Mouse (Mus musculus): ENCODE data around the gene Poc1a.

Poc1a gene

DNA sequence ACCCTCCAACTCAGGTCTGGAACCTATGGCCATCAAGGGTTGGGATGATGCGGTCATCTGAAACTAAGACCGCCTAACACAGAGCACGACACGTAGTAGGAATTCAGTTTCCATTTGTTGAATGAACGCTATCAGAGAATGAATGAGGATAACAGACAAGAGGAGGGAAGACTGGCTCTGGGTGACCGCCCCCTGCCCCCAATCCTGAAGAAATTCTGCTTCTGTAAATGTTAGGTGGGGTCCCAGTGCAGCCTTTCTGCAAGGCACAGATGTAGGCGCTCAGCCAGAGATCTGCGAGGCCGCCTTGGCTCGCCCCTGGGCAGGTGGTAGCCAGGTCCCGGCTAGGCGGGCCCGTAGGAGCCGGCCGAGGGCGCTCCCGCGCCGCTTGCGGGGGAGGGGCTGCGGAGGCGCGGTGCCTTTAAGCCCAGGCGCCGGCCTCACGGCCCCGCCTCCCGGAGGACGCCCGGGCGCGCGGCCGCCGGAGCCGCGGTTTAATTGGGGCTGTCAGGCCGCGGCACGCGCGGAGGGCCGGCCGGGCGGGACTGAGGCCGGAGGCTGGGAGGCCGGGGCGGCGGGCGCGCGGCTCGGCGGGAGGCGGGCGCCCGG, 87.4 kb downstream of the Poc1a start, which contains the start of gene Dusp7:
Dusp7 (plus strand) TSS at position 521 of the 606 bp plus-strand sequence.
- peak; percentile 59 for DNase-seq (ENCODE audit: low spot score)

DNA sequence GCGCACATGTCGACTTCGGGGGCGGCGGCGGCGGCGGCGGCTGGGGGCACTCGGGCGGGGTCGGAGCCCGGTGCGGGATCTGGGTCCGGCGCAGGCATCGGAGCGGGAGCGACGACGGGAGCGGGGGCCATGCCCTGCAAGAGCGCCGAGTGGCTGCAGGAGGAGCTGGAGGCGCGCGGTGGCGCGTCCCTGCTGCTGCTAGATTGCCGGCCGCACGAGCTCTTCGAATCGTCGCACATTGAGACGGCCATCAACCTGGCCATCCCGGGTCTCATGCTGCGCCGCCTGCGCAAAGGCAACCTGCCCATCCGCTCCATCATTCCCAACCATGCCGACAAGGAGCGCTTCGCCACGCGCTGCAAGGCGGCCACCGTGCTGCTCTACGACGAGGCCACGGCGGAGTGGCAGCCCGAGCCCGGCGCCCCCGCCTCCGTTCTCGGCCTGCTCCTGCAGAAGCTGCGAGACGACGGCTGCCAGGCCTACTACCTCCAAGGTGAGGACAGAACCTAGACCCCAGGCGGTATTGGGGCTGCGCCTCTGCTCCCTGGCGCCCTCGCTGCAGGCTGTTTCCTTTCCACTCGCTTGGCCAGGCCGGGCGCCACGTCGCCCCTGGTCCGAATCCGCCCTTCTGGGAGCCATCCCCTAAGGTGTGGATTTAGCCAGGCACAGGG, 88.1 kb downstream of the Poc1a start:
- no peak for DNase-seq (ENCODE audit: low spot score)

DNA sequence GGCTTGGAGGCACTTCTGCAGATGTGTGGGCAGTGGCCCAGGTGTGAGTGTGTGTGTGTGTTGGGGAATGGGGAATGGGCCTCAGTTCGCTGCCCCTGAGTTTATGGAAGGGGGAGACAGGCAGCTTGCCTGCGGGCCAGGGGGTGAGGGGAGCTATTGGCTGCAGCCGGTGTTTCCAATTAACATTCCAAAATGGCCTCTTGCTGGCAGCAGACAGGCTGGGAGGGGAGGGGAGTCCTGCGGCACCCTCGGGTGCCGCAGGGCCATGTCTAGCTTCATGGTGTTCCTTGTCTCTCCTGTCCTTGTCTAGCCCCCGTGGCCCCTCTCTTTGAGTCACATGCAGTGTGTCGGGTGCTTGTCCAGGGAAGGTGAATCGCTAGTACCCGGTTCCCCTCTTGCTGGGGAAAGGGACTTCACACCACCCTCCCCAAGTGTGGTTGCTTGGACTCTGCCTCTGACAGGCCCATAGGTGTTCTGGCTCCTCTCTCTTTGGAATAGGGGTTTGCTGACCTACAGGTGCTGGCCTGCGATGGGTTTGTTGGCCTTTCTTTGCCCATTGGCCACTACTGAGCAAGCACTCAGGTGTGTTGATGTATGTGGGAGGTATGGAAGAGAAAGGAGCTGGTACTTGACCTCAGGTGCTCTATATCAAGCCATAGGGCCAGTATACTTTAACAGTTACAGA, 89.1 kb downstream of the Poc1a start:
- no peak for DNase-seq (ENCODE audit: low spot score)

DNA sequence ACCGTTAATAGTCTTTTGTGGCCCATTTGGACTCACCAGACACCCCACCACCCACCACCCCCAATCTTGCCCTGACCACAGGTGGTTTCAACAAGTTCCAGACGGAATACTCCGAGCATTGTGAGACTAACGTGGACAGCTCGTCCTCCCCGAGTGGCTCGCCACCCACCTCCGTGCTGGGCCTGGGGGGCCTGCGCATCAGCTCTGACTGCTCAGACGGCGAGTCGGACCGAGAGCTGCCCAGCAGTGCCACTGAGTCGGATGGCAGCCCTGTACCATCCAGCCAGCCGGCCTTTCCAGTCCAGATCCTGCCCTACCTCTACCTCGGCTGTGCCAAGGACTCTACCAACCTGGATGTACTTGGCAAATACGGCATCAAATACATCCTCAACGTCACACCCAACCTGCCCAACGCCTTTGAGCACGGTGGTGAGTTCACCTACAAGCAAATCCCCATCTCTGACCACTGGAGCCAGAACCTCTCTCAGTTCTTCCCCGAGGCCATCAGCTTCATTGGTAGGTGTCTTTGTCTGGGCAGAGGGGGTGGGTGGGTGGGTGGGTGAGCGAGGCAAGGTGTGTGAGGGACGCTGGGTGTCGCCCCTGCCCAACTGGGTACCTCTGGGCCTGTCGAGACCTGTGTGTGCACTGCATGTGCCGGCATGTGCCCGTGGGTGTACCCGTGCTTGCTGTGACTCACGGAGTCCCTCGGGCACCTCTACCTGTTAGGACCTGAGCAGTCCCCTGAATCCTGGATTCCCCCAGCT, 89.9 kb downstream of the Poc1a start:
- DNase-seq (ENCODE audit: low spot score): no peak

DNA sequence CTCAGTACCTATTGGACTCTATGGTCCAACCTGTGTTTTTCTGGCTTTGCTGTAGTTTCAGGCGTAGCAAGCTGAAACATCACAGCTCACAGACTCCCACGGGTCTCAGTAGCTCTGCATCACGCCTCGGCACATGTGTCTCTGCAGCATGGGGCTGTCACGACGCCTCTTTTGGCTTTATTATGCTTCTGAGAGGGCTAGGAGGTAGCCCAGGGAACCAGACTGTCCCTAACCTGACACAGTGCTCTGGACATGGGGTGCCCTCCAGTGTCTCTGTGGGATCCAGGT, 90.5 kb downstream of the Poc1a start:
- no peak for DNase-seq (ENCODE audit: low spot score)

DNA sequence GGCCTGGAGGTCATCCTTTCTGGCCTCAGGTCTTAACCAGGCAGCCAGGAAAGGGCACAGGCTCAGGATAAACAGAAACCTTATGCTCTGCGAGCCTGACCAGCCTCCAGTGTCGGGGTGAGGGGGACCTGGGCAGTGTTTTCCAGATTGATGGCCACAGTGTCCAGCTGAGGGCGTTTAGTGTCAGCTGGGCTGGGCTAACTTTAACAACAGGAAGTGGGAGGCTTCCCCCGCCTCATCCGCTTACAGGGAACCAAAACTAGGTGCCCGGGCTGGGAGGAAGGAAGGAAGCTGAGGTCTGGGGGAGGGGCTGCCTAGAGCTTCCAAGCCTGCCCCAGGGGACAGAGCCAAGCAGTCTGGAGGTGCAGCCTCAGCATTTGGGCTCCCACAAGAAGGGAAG, 90.9 kb downstream of the Poc1a start:
- no peak for DNase-seq (ENCODE audit: low spot score)

DNA sequence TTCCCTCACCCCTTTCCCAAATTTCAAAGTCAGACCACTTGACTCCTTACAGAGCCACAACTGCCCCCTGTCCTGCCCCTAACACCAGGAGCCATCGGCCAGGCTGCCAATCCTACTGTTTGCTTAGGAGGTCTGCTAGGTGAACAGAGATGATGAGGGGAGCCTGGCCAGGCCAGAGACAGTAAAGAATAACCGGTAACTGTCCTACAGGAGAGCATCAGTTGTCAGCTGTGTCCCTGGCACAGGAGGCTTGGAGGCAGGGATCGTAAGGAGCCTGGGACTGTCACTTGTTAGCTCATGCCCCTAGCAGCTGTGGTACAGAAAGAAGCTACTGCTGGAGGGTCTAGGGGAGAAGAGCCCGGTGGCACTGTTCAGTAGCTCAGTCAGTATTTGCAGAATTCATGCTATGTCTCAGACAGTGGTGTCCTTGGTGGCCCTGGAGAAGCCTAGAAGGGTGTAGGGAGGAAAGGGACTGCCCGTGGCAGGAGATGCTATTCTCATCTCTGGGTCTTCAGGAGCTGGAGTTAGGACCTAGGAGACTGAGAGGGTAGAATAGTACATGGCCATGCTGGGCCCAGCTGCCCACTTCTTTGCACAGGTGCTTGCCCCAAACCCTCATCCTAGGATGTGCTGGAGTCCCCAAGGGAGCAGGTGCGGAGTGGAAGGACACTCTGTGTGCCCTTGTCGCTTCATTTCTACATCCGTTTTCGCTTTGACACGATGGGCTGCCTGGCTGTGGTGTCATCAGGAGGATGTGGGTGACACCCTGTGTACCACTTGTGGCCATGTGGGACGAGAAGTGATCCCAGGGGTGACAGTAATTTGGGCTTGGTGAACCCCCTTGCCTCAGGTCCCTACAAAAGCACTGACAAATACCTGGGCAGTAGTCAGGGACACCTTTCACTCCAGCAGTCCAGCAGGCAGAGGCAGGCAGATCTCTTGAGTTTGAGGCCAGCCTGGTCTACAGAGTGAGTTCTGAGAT, 91.9 kb downstream of the Poc1a start:
- DNase-seq (ENCODE audit: low spot score): no peak

DNA sequence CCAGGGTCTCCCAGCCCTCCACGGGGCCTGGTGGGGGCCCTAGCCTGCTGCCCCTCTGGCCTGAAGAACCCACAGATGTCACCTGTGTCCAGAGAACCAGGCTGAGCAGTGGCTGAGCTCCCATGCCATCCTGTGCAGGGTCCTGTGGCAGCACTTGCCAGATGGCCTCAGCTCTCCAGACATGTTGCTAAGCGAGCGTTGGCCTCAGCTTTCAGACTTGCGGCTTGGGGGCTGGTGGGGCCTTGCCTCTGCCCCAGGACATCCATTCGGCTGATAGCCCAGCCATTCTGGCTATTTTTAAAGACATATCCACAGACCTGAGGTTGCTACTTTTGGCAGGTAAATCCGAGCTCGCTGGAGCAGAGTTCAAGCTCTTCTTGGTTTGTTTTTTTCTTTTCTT, 93.1 kb downstream of the Poc1a start:
- DNase-seq (ENCODE audit: low spot score): no peak

DNA sequence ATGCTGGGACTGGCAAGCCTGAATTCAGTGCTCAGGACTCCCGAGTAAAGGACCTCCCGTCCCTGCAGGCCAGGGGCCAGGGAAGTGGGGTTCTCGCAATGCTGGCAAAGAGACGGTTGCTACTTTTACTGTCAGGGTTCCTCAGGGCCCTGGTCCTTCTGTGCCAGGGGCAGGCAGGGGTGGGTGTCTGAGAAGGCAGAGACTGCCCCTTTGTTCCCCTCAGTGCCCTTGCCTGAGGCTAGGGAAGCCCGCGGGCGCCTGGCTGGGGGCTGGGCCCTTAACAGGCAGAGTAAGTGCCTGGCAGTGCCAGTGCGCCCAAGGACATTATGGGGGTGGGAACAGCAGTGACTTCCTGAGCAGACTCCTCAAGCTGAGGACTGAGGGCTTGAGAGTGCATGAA, 96.4 kb downstream of the Poc1a start:
- DNase-seq (ENCODE audit: low spot score): no peak

DNA sequence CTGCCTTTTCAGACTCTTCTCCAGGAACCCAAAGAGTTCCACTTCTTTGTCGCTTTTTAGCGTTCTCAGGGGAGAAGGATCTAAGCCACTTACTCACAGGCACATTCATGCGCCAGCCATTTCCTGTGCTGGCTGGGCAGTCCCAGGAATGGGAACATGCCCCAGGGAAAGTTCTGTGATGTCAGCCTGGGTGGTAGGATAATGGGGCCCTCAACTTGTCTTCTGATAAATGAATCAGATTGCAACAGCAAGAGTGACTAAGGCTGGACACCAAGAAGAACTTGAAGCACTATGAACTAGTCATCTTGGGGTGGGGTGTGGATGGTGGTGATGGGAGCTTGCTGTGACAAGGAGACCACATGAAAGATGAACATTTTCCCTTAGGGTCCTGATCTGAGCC, 97.2 kb downstream of the Poc1a start:
- no peak for DNase-seq (ENCODE audit: low spot score)

DNA sequence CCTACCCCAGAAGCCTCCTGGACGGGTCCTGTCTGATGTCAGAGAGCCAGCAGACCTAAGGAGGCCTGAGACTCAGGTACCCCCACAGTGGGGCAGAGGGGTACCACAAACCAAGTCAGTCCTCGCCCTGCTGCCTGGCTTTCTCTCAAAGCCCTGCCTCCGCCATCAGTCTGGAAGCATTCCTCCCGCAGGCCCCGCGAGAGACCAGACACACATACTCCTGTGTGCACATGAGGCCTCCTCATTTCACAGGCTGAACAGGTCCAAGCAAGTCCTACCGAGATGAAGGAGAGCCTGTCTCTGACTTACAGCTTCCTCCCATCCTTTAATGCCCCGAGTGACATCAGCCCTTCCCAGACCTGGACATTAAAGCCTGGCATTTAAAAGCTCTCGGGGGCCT, 97.9 kb downstream of the Poc1a start:
- no peak for DNase-seq (ENCODE audit: low spot score)

DNA sequence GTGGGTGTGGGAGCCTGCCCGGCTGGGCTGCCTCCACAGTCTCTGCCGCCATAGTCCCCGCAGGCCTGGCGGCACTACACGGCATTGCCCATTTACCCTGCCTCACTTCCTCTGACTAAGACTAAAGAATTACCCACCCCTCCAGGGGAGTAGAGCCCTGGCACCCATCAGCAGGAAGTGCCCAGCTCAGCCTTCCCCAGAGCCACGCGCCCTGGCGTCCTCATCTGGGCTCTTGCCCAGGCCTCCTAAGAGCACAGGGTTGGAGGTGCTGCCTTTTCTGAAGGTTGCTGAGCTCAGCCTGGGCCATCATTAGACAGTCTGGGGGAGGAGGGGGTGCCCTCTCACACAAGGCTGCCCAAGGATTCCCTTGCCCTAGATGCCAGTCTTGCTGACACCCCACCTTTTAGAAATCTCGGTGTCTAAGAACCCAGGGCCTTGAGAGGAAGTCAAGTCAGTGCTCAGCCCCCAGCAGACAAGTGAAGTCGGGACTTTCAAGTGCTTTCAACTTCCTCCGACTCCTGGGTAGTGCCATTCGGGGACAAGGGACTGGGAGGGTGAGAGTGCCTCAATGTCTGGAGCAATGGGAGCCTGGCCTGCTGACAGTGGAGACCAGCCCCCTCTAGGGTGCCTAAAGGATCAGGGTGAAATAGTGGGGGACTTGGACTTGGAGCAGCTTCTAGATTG, 105.5 kb downstream of the Poc1a start:
- no peak for DNase-seq (ENCODE audit: low spot score)

DNA sequence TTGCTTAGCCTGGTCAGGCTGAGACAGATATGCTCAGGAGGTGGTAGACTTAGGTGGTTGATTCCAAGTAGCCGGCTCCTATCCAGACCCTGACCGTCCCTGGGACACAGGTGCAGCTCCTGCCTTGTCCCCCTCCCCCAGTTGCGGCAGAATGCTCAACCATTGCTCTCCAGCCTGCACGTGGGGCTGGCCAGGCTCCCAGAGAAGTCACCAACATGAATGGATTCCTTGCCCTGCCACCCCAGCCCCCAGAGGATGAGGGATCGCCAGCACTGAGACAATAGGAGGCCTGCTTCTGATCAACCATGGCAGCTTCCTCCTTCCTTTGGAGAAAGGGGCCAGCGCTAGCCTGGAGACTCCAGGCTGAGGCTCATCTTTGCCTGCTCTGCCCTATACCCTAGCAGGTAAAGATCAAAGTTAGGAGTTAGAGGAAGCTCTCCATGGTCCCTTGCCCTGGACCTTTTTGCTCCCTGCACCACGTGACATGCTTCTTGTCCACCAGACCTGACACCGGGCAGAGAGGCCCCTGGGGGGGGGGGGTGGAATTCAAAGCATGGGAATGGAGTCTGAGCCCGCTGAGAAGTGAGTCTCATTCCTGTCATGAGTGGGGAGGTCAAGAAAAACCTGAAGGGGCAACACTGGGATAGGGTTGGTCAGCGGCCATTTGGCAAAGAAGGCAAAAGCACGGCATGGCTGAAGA, 112.1 kb downstream of the Poc1a start:
- DNase-seq (ENCODE audit: low spot score): no peak

DNA sequence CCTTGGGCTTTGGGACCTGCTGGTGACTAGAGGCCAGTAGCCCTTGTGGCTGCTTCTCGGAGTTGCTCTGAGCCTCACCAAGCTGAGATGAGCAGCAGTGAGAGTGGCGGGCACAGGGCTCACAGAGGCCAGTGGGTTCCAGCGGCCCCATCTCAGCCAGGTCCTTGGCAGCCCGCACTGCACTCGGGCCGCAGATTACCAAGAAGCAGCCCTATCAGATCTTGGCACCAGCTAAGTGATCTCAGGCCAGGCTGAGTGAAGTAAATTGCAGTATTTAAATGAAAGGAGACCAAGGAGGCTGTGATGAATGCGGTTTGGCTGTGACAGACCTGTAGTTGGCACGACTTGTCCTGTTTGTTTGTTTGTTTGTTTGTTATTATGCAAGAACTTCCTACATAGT, 112.7 kb downstream of the Poc1a start:
- no peak for DNase-seq (ENCODE audit: low spot score)

DNA sequence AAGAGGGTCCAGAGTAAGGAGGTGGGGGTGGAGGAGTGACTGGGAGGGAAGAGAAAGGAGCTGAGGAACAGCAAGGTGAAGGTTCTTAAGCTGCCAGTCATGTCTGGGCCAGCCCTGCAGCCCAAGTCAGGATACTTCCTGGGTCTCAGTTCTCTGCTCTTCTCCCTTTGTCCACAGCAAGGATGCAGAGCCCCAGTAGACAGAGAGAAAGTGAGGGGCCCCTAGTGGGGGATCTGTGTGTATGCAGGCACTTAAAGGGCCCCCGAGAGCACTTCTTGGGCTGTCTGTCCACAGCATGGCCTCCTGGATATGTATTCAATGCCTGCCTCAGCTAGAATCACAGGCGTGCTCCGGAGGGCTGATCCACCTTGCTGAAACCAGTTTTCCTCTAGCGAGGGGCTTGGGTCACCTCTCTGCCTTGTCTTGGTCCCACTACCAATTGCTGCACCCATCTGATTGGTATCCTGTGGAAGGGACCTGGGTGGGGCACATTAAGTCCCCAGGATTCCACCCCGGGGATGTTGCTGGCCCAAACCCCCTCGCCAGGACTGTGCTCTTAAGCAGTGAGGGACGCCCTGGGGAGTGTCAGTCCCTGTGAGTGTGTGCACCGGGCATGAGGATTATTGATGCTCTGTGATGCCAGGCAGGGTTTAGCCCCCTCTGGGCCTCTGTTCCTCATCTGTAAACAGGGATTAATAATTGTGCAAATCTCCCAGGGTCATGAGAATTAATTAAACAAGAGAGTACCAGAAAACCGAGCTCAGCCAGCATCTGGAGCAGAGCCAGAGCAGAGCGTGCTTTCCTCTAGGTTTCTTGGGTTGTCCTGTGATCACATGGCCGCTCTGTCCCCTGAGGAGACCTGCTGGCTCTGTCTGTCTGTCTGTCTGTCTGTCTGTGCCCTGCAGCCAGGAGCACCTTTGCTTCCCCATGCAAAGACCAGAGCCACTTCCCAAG, 114.1 kb downstream of the Poc1a start:
- no peak for DNase-seq (ENCODE audit: low spot score)

DNA sequence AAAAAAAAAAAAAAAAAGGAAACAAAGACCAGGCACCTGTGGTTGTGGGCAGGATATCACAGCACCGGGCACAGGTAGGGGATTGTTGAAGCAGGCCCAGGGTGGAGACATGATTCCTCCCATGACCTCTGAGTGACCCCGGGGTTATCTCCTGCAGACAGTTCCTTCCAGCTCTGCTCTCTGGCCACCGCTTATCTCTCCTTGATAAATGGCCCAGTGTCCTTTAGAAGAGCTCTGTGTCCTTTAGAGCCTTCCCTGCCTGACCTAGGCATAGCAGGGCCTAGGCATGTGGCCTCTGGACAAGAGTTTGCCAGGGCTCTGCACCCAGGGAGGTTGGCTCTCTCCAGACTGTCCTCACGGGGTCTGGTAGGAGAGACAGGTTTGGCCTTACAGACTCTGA, 116.9 kb downstream of the Poc1a start:
- no peak for DNase-seq (ENCODE audit: low spot score)

DNA sequence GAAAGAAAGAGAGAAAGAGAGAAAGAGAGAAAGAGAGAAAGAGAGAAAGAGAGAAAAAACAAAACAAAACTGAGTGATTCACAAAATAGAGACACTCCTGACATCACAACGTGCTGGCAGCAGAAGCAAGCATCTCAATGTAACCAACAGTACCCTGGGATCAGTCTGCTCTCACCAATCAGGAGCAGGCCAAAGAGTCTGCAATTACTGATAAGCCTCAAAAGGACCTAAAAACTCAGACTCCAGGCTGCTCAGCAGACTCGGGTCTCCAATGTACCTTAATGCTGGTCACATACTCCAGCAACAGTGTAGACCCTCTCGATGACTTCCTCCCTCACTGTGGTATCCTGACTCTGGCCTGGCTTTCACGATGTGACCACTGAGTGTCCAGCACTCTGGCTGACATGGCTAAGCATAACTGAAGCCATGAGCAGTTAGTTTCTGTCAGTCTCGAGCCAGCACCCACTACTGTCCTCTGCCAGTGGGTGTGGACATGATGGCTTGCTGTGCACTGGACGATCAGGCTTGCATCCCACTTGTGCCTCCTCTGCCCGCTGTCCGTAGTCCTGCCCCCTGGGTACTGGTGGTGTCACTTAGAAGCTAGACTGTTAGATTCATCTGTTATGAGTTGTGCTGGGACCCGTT, 117.9 kb downstream of the Poc1a start:
- DNase-seq (ENCODE audit: low spot score): no peak

DNA sequence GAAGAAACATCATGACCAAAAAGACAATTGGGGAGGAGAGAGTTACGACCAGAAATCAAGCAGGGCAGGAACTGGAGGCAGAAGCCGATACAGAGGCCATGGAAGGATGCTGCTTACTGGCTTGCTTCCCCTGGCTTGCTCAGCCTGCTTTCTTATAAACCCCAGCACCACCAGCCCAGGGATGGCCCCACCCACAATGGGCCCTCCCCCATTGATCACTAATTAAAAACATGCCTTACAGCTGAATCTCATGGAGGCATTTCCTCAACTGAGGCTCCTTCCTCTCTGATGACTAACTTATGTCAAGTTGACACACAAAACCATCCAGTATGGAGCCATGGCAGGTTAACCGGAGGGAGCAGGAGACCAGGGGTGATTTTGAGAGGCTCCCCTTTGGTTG, 118.9 kb downstream of the Poc1a start:
- no peak for DNase-seq (ENCODE audit: low spot score)
